Mouse (Mus musculus): ENCODE measurements around the gene Gm6205. TPM values are rescaled to one million over a fixed set of nuclear protein-coding genes. Genes with fewer than 3 reads are reported as not detected.
"Not testable (repeated sequence)": the region's sequence is repeated elsewhere in the genome, so short reads cannot be mapped to it uniquely, and the experiment has no call there.

Gene Gm6205
- not detected for total RNA-seq (2021)

GRCm38 (mm10) chr5:94648082-94648481 lies at the start of gene Gm6205:
Gene Gm6205 (plus strand): TSS chr5:94648382.
- DNase-seq; intact Hi-C loops (cut with DNase I): not testable (repeated sequence)

GRCm38 (mm10) chr5:94616242-94616641 lies 31.9 kb upstream of the Gm6205 start, which contains the start of gene Gm3147:
Gene Gm3147 (minus strand): TSS chr5:94616342.
- intact Hi-C loops (cut with DNase I); DNase-seq: not testable (repeated sequence)

- DNase-seq; intact Hi-C loops (cut with DNase I): not testable (repeated sequence)
Observed at GRCm38 (mm10) chr5:94623679-94624078, 24.5 kb upstream of the Gm6205 start, which contains the start of gene Gm6509. Gene Gm6509 (plus strand): TSS chr5:94623979.

Other genes with a start within 250 kb of the Gm6205 start
- gene Gm7682, start 202.6 kb upstream of the Gm6205 start, total RNA-seq (2021): not detected
- not detected for gene Gm3139, start 122.1 kb upstream of the Gm6205 start, total RNA-seq (2021)
- gene Gm3147, start 32.0 kb upstream of the Gm6205 start, total RNA-seq (2021): not detected
- not detected for gene Gm6509, start 24.4 kb upstream of the Gm6205 start, total RNA-seq (2021)
- gene Gm3183, start 217.1 kb downstream of the Gm6205 start, total RNA-seq (2021): not detected

Data from heart, postnatal 10 days (tissue).